Mouse (Mus musculus): ENCODE results near the gene Fam83e.

Gene Fam83e

DNA sequence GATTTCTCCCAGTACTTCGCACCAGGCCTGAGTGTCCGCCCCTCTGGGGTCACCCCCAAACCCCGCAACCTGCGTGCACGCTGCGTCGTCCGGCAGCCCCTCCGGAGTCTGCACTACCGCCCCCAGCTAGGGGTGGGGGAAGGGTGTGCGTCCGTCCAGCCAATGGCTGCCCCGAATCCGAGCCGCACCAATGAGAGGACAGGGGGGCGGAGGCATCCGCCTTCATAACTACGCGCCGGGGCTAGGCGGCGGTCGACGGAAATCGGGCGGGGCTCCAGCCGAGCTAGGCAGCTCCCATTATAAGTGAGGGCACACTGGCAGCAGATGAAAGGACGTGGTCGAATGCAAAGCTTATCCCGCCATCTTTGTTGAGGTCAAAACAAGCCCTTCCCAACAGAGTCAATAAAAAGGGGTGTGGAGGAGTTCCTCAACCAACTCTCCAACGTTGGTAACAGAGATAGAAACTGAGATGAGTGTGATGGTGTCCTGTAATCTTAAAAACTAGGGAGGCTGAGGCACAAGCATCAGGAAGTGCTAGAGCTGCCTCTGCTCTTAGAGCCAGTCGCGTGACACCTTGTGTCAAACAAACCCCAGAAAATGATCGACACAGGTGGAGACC, 5.8 kb upstream of the Fam83e start, which contains the start of gene Rpl18:
Gene Rpl18, plus strand, starts transcription at position 368 of the 619 bp plus-strand sequence.
- peak; percentile 86 for DNase-seq (ENCODE audit: low read depth, low spot score)

DNA sequence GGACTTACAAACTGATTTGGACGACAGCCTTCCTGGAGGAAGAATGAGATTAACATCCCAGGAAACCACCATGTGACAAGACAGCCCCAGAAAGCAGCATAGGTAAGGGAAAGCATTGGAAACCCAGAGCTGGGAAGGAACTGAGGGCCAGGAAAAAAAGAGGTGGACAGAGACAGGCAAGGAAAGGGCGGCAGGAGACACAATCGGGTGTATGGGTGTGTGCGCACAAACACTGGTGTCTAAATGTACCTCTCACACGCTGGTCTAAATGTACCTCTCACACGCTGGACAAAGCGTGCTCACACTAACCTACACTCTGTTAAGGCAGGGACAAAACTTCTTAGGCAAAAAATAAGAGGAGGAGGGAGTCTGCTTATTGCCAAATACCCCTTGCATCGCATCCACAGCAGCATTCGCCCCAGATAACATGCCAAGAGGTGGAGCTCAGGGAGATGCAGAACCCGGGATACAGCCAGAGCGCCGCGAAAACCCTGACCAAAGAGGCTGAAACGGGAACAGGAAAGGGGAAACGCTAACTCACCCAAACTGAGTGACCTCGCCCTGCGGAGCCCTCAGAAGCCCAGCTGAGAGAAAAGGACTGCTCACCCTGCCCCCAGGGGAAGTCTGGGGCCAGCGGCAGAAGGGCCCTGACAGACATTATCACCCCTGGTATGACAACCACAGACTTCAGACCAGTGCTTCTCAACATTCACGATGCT, 5.1 kb upstream of the Fam83e start:
- DNase-seq (ENCODE audit: low read depth, low spot score): no peak

DNA sequence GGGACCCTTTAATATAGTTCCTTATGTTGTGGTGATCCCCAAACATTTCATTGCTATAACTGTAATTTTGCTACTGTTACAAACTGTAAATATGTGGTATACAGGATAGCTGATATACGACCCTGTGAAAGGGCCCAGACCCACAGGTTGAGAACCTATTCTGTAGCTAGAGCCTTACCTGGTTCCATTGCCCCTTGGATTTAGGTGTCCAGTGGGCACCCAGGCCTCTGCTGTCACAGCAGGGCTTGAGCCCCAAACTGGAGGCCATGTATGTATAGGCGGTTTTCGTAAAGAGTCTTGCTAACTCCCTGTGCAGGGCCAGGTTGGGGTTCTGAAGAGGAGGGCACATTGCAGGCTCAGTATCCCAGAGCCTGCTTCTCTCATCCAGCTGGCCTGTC, 4.6 kb upstream of the Fam83e start:
- no peak for DNase-seq (ENCODE audit: low read depth, low spot score)

DNA sequence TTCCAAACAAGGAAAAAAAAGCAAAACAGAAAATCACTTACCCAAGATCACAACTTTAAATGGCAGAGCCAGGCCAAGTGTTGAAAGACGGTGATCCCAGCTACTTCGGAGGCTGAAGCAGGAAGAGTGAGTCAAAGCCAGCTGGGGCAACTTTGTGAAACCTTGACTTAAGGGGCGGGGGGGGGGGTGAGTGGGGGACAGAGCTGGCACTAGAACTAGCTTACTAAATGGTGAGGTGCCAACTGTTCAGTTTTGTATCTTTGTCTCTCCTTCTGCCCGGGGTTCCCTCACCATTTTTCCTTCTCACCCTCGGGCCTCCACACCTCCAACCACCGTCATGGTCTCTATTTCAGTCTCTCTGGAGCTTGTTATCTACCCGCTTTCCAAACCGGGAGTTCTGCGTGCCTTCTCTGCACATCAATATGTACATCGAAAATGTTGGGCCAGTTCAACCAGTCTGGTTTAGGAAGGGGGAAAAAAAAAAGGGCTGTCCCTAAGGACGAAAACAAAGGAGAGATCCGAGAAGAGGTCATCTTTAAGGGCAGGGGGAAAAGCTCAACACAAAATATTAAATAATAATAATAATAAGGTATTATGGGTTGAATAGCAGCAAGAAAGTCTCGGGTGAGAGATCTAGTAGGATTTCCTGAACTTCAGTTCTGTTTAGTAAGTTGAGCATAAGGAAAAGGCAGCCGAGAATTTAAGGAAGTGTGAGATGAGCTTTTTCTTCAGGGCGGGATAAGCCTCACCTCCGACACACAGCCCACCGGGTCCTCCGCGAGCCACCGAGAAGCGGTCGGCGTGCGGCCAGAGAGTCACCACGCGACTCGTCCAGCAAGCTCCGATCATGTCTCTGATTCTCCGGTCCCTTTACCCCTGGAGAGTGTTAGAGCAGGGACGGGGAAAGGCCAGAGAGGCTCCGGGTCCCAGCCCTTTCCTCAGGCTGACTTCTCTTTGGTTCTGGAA, 3.8 kb upstream of the Fam83e start:
- DNase-seq (ENCODE audit: low read depth, low spot score): no peak

DNA sequence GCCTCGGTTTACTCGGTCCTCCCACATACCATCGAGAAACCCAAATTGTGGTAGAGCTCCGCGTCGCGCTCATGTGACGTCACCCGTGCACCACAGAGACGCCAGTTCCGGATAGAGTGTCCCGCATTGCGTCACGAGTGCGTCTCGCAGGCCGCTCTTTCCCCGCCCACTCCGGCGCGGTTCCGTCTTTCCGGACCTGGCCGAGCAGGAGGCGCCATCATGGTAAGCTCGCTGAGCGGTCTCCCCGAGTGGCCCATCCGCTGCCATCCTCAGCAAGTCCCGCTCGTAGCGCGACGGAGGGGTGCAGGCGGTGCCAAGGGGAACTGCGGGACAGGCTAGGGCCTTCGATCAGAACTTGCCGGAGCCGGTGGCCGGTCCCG, 3.1 kb upstream of the Fam83e start, which contains the start of gene Sphk2:
Gene Sphk2, minus strand, starts transcription at position 85 of the 380 bp plus-strand sequence.
- DNase-seq (ENCODE audit: low read depth, low spot score): peak; percentile 97

DNA sequence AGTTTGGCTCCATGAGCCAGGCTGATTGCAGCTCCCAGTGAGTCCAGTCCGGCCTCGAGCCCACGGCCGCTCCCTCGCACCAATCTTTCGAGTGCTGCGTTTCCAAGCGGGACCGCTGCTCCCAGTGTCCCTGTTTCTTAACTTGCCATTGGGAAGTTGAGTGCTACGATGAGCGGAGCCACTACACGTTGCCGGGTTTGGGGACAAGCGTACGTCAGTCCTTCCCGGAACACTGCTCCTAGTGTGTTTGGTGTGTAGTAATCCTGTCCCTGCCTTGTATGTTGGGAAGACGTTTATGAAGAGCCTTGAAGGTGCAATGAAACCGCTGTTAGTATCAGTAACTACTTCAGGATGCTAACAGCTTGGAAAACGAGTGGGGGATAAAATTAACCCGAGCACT, 2.7 kb upstream of the Fam83e start:
- no peak for DNase-seq (ENCODE audit: low read depth, low spot score)

DNA sequence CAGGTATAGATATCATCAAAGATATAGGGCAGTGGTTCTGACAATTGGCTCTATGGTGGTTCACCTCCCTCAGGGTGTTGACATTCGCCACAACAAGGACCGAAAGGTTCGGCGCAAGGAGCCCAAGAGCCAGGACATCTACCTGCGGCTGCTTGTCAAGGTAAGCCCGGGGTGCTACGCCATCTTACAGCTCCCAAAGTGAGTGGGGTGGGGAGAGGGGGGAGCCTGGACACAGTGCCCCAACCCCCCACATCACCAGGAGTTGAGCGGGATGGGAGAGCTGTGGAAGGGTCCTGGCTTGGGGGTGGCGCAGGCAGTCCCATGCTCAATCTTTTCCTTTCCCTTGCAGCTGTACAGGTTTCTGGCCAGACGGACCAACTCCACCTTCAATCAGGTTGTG, 1.8 kb upstream of the Fam83e start:
- DNase-seq (ENCODE audit: low read depth, low spot score): no peak

DNA sequence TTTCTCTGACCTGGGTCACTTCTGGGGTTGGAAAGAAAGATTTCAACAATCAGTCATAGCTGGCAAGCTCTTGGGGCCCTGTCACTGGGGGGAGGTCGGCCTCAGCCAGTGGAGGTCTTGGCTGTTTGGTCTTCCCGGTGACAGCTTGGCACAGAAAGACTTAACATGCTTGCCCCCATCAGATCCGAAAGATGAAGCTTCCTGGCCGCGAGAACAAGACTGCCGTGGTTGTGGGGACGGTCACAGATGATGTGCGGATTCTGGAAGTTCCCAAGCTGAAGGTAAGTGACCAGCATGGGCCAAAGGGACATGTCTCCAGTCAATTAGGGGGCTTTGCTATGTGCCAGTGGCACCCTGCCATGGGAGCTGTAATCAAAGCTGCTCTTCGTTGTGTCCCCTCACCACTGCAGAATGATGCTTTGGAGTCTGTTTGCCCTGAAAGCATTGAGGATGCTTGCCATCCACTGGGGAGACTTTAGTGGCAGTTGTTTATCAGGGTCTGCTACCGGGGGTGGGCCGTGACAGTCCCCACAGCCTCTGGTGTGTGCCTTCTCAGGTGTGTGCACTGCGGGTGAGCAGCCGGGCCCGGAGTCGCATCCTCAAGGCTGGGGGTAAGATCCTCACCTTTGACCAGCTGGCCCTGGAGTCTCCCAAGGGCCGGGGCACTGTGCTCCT, 1.1 kb upstream of the Fam83e start:
- no peak for DNase-seq (ENCODE audit: low read depth, low spot score)

DNA sequence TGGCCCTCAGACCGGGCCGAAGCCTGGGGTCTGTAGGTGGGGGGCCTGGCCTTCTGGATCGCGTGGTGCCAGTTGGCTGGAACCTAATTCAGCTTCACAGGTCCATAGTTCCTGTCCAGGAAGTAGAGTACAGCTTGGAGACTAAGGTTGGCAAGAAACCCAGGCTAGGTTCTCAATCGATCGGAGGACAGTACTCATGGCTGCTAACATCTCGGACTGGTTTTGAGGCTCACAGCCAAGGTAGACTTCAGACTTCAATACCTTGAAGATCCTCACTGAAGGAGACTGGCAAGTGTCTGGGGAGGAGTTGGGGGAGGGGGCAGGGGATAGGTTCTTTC, 191 bp downstream of the Fam83e start:
- DNase-seq (ENCODE audit: low read depth, low spot score): no peak

DNA sequence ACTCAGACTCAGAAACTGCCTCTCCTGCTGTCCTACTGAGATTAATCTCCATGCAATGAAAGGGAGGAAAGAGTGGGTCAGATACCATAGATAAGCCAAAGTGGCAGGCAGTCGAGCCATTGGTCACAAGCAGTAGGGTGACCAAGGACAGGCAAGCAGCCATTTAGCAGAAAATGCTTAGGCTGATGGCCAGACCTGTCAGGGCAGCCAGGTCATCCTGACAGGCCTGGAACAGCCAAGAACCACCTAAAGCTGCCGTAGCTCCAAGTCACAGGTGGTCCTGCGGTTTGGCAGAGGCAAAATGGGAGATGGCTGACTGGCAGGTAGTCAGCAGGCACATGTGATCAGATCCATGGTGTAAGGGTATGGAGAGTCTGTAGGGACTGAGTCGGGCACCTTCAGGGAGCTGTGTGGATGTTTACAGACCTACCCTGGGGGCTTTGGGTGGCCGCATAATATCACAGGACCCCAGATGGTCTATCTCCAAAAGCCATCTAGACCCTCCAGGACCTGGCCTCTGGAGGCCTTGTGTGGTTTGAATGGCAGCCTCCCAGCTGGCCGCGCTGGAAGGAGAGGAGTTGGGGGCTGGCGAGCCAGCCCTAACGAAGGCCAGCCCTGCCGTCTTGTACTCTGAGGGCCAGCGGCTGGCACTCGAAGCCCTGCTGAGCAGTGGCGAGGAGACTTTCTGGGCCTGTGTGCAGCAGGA, 783 bp downstream of the Fam83e start:
- no peak for DNase-seq (ENCODE audit: low read depth, low spot score)

DNA sequence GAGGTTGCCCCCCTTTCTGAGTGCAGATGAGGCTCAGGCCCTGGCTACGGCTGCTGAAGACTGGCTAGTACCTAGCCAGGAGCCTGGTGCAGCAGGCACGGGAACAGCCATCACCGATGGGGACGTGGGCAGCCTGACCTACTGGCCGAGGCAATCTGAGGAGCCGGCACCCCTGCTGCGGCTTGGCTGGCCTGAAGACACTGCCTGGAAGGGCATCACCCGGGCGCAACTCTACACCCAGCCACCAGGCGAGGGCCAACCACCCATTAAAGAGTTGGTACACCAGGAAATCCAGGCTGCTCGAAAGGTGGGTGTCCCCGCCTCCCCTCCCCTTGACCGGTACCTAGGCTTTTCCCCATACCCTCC, 1.3 kb downstream of the Fam83e start:
- DNase-seq (ENCODE audit: low read depth, low spot score): no peak

DNA sequence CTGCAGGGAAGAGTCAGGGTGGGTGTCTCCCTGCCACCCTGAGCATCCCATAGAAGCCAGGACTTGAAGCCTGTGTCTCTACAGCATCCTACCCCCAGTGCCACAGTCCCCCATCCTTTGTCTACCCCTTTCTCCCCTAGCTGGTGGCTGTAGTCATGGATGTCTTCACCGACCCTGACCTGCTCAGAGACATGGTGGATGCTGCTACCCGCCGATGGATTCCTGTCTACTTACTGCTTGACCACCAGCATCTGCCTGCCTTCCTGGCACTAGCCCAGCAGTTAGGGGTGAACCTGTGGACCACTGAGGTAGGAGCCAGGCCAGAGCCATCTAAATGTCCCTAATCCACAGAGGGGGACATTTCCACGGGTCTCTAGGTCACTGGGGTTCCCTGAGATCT, 2.3 kb downstream of the Fam83e start:
- no peak for DNase-seq (ENCODE audit: low read depth, low spot score)

DNA sequence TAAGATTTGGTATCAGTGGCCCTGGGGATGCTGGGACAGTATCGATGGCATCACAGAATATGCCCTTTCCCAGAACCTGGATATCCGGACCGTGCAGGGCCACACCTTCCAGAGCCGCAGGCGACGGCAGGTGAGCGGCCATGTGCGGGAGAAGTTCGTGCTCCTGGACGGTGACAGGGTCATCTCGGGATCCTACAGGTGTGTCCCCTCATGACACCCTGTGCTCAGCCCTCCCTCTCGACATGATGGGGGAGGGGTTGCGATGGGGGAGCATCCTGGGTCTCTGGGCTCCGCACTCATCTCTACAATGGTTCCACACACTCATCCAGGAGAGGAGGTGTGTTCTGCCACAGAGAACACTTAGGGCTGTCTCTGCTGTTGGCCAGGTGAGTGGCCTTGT, 2.8 kb downstream of the Fam83e start:
- DNase-seq (ENCODE audit: low read depth, low spot score): no peak

DNA sequence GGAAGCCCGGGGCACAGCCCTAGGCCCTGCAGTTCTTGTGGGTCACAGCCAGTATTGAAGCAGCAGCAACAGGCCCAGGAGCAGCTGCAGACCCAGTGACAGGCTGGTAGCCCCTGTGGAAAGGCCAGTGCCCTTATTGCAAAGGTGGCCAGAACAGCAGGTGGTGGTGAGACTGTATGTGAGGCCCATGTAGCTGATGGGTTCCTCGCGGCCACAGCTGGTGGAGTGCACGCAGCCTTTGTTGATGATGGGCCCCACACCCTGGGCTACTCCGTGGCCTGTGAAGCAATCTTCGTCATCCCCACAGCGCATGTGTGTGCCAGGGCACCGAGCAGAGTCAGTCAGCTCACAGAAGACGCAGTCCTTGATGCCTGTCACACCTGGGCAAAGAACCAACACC, 4.1 kb downstream of the Fam83e start:
- no peak for DNase-seq (ENCODE audit: low read depth, low spot score)

DNA sequence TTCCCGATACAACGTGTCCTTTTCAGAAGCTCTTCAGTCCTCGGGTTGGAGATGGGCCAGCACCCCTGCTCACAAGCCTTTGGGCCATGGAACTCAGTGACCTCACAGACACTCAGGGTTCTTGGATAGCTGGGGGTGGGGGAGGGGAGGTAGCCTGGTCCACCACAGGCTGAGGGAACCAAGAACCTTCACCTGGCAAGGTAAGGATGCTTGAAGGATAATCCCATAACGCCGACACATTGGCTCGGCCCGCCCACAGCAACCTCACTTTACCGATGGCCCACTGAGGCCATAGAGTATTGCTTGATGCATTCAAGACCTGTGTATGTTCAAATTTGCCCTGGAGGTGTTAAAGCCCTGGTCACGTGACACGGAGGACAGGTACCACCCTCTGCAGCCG, 4.7 kb downstream of the Fam83e start, which contains the start of gene Spaca4:
Gene Spaca4, minus strand, starts transcription at position 101 of the 400 bp plus-strand sequence.
- no peak for DNase-seq (ENCODE audit: low read depth, low spot score)

DNA sequence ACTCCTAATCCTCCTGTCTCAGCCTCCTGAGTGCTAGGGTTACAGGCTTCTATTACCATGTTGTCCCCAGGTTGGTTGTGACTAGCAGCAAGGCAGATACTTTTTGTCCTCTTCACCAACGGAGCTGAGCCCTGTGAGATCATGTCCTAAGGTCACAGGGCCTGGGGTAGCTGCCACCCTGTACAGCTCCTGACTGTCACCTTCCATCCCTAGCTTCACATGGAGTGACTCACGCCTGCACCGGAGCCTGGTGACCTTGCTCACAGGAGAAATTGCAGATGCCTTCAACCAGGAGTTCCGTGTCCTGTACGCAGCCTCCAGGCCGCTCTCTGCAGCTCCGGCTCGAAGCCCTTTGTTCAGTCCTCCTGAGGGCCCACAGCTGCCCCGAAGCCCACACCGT, 5.4 kb downstream of the Fam83e start:
- DNase-seq (ENCODE audit: low read depth, low spot score): no peak

DNA sequence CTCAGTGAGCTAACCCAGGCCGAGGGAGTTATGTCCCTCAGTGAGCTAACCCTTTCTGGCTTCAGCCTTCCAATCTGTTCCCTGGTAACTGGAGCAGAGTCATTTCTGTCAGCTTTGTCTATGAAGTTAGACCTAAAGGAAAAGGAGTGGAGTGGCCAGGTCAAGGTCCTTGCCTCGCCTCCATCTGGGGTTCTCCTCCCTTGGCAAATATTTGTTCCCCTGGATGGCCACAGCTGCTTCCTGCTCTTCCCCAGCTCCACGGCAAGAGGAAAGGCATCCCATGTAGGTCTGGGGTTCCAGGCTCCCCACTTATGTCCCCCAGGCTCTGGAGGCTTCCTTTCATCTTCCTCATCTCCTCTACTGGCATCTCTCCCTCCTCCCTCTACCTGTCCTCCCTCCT, 6.6 kb downstream of the Fam83e start:
- DNase-seq (ENCODE audit: low read depth, low spot score): no peak

DNA sequence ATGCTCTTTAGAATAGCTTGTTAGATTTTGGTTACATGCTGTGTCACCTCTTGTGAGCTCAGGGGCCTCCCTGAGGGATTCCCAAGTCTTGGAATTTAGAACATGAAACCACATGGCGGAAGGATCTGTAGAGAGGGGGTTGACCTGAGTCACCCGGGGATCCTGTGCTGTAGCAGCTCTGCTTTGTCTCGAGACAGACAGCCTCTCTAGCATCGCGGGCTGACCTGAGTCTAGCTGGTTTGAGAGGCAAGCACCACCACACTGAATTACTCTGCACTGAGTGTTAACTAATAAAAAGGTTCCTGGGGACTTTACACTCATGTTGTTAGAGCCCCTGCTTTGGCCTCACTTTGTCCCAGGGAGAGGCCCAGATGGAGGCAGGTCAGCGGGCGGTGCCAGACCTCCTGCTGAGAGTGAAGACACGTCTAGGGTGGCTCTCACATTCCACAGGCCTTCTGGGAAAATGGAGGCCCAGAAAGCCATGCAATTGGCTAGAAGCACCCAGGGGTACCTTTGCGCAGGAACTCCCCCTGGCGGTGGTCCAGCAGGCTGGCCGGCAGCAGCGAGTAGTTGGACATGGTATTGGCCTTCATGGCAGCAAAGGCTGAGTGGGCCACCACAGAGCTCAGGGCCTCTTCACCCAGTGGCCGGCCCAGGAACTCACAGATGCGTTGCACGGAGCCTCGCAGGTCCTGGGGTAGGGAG, 9.9 kb downstream of the Fam83e start:
- DNase-seq (ENCODE audit: low read depth, low spot score): no peak

DNA sequence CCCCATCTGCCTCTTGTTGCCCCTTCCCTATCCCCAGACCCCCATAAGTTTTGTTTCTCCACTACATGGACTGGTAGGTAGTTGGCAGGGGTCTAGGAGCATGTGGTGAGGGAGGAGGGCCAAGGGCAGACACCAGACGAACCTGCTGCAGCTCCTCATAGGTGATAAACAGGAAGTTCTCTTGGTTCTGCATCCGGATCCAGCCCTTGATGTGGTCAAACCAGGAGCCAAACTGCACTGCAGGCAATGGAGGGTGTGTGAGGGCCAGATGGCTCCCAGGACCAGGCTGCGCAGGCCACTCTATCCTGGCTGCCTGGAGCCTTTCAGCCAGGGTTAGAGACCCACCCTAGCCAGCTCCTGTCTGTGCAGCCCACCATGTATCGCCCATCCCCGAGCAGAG, 12.5 kb downstream of the Fam83e start:
- DNase-seq (ENCODE audit: low read depth, low spot score): no peak

DNA sequence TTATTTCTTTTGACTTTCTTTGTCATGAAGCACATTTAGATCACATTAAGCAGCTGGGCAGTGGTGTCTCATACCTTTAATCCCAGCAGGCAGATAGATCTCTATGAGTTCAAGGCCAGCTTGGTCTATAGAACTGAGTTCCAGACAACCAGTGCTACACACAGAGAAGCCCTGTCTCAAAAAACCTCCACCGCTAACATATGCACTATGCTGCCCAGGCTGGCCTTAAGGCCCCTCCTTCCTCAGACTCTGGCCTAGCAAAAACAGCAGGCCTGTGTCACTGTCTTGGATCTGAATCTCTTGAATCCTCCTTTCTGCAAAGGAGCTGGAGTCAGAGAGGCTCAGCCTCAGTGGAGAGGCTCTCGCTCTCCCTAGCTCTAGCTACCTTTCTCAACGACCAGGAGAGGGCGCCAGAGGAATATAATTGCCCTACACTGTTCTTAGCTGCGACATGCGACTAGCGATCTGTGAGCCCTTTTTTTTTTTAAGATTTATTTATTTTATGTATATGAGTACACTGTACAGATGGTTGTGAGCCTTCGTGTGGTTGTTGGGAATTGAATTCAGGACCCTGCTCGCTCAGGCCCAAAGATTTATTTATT, 18.3 kb downstream of the Fam83e start:
- DNase-seq (ENCODE audit: low read depth, low spot score): peak; percentile 77
